Mouse (Mus musculus) liver, embryonic 13.5 days (tissue): ENCODE data around the gene Fam13a. TPM values are rescaled to one million over a fixed set of nuclear protein-coding genes. Genes with fewer than 3 reads are reported as not detected.

ENCODE experiments used
- ATAC-seq: fragments of 200-750 bp; cut with Nextera tagmentation; 2 replicates; pipeline ENCODE4 v1.8.0; 2017; ENCODE audit warnings: low read depth, mild to moderate bottlenecking, moderate number of reproducible peaks, moderate library complexity
- DNase-seq: peaks from one replicate; pipeline ENCODE4 v3.0.0; 2022
- H3K27ac ChIP-seq: fragments of 300-500 bp; sonication (generic); 2 replicates; pipeline ENCODE4 v1.5.1; 2015; ENCODE audit warnings: moderate library complexity, mild to moderate bottlenecking, inconsistent platforms
- H3K27me3 ChIP-seq: fragments of 300-500 bp; sonication (generic); 2 replicates; pipeline ENCODE4 v1.6.1; 2015; ENCODE audit warnings: mild to moderate bottlenecking, inconsistent platforms
- H3K36me3 ChIP-seq: fragments of 300-500 bp; sonication (generic); 2 replicates; pipeline ENCODE4 v1.6.1; 2015; ENCODE audit warnings: mild to moderate bottlenecking, inconsistent platforms
- H3K4me1 ChIP-seq: fragments of 300-500 bp; sonication (generic); replicated peaks from 2 replicates; pipeline ENCODE4 v1.6.1; 2015; ENCODE audit warnings: inconsistent platforms
- H3K4me2 ChIP-seq: fragments of 300-500 bp; sonication (generic); 2 replicates; pipeline ENCODE4 v1.6.1; 2015; ENCODE audit warnings: inconsistent platforms, mild to moderate bottlenecking, moderate library complexity
- H3K4me3 ChIP-seq: fragments of 300-500 bp; sonication (generic); replicated peaks from 2 replicates; pipeline ENCODE4 v1.5.1; 2015; ENCODE audit warnings: mild to moderate bottlenecking, inconsistent platforms
- H3K9ac ChIP-seq: fragments of 300-500 bp; sonication (generic); 2 replicates; pipeline ENCODE4 v1.6.1; 2015; ENCODE audit warnings: mild to moderate bottlenecking, inconsistent platforms
- H3K9me3 ChIP-seq: fragments of 300-500 bp; sonication (generic); replicated peaks from 2 replicates; pipeline ENCODE4 v1.6.1; 2016; ENCODE audit warnings: inconsistent platforms
- WGBS: fragments of 180-500 bp; shearing (Covaris S2); methylation state at CpG from one replicate; pipeline ENCODE4 v1.1.7; 2015; ENCODE audit not compliant: insufficient replicate concordance; 5-methylcytosine and 5-hydroxymethylcytosine counted together
- polyA plus RNA-seq: library from polyadenylated mRNA; unstranded; fragments of >200 nt; fragmentation: Nextera tagmentation; extraction: Ambion mirVana; gene quantifications from 2 replicates; pipeline ENCODE4 v1.2.1, GENCODE M21; 2015

Fam13a gene
- polyA plus RNA-seq, 1 experiment from 2014 or later, result 0.75 TPM

DNA sequence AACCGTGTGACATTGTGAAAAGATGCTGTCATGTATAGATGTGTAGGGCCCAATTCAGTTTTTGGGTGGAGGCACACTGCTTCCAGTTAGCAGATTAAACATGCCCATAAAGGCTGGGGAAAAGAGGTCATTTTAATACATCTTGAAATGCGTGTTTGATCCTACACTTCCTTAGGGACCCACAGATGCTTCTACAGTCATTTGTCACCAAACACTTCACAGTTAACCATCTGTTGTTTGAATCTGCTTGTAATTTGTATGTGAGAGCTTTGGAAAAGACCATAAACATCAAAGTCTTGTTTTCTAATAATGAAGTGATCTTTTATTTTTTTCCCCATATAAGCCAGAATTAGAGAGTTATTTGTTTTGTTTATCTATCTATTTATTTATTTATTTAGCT lies 116.6 kb downstream of the Fam13a start:
- peaks cover 18% of the 10 kb centered on the region for H3K27me3 ChIP-seq
- no peak overlapping the region for H3K4me3 ChIP-seq
- no peaks in the 10 kb centered on the region; the same call in 1 of the 2 replicates for H3K9me3 ChIP-seq
- H3K4me1 ChIP-seq, result no peaks in the 10 kb centered on the region
- H3K9ac ChIP-seq, result no peak overlapping the region
- no peak overlapping the region for H3K27ac ChIP-seq
- no peak overlapping the region for H3K4me2 ChIP-seq
- H3K36me3 ChIP-seq, result no peaks in the 10 kb centered on the region
- no peak for ATAC-seq
- WGBS, result 68% methylated on average over 2 of the region's 2 CpGs
- DNase-seq, result no peak

DNA sequence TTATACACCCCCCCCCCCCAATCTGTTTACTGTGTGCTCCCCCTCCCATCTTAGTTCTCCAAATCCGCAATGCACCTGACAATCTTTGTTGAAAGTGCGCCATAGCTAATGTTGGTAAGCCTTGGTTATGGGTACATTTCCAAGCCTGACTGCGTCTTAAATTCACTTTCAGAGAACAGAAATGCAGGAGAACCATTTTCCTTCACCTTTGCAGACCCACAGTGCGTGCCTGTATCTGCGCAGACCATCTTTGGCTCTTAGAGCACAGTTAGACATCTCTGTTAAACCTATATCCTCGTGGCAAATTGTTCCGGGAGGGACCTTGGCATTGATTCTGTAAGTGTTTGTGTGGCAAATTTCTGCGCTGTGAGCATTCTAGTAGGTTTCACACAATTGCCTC lies 117.0 kb downstream of the Fam13a start:
- no peak for ATAC-seq
- Histone ChIP-seq H3K27me3 (peaks cover 18% of the 10 kb centered on the region), H3K9me3 (no peaks in the 10 kb centered on the region; the same call in 1 of the 2 replicates), H3K4me3 (no peak overlapping the region), H3K9ac (no peak overlapping the region), H3K4me1 (no peaks in the 10 kb centered on the region), H3K27ac (no peak overlapping the region), H3K4me2 (no peak overlapping the region), H3K36me3 (no peaks in the 10 kb centered on the region)
- no peak for DNase-seq
- whole genome bisulfite sequencing, result 72% methylated on average over 8 of the region's 8 CpGs

DNA sequence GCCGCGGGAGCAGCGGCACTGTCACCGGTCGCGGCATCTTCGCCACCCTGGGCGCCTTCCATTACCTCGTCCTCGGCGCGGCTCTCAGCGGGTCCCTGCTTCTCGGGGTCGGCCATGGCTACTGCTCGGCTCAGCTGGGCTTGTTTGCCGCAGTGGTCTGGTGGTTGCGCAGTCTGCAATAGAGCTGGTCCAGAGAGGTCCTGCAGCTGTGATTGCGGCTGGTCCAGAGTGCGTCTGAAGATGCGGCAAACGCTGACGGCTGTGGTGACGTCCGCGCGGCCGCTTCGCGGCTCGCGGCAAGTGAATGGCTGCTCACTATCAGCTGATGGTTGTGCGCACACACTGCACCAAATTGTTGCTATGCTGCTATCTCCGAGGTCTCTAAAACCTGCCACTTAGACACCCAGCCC lies 117.5 kb downstream of the Fam13a start, which contains the start of gene Nap1l5:
Gene Nap1l5 (minus strand): TSS at position 225 of the 410 bp plus-strand sequence.
- 54% methylated on average over 34 of the region's 34 CpGs for WGBS
- Histone ChIP-seq H3K36me3 (no peaks in the 10 kb centered on the region), H3K4me2 (peak within 1 kb of the TSS; percentile 58), H3K27ac (no peak within 1 kb of the TSS), H3K27me3 (peaks cover 18% of the 10 kb centered on the region), H3K4me1 (no peaks in the 10 kb centered on the region), H3K9me3 (no peaks in the 10 kb centered on the region; the same call in 1 of the 2 replicates), H3K9ac (no peak within 1 kb of the TSS), H3K4me3 (peak within 1 kb of the TSS; percentile 27)
- ATAC-seq (no peak), DNase-seq (no peak)

DNA sequence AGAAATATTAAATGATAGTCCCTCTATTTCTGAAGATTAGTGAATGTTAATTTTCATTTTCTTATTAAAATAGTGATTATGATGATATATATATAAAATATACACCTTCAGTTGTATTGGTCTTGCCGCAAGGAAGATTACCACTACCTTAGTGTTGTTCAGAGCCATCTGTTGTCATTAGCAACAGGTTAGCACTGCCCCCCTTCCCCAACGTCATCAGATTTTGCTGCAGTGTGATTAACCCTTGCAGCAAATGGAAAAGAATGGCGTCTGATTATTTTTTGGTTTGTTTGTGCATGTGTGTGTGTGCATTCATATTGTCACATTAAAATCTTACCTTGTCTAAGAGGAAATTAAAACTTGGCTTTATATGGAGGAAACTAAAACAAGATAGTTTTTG lies 119.8 kb downstream of the Fam13a start:
- H3K4me1 ChIP-seq, result no peaks in the 10 kb centered on the region
- no peak for ATAC-seq
- H3K27me3 ChIP-seq, result peaks cover 18% of the 10 kb centered on the region
- H3K27ac ChIP-seq, result no peak overlapping the region
- DNase-seq, result no peak
- no peak overlapping the region for H3K9ac ChIP-seq
- H3K36me3 ChIP-seq, result no peaks in the 10 kb centered on the region
- no peak overlapping the region for H3K4me2 ChIP-seq
- WGBS, result 49% methylated on average over 3 of the region's 3 CpGs
- no peaks in the 10 kb centered on the region; the same call in 1 of the 2 replicates for H3K9me3 ChIP-seq
- no peak overlapping the region for H3K4me3 ChIP-seq

DNA sequence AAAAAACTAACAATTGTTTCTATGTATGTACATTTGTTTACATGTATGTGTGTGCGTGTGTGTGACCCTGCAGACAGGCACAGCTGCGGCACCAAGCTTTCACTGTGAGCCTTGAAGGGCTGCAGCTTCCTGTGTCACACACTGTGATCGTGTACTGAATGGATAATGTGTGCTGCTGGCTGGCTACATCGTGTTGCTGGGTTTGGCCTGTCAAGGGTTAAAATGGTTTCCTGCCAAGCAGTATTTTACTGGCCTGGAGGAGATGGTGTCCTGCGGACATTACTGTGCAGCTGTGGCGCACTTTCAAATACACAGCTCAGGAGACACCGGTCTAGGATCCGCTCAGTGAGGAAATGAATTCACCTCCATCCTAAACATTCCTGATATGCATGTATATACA lies 121.2 kb downstream of the Fam13a start:
- Histone ChIP-seq H3K4me3 (no peak overlapping the region), H3K4me2 (no peak overlapping the region), H3K9me3 (no peaks in the 10 kb centered on the region; the same call in 1 of the 2 replicates), H3K27me3 (peaks cover 18% of the 10 kb centered on the region), H3K27ac (no peak overlapping the region), H3K9ac (no peak overlapping the region), H3K36me3 (no peaks in the 10 kb centered on the region), H3K4me1 (no peaks in the 10 kb centered on the region)
- DNase-seq (no peak), ATAC-seq (no peak)
- 35% methylated on average over 8 of the region's 8 CpGs for WGBS

DNA sequence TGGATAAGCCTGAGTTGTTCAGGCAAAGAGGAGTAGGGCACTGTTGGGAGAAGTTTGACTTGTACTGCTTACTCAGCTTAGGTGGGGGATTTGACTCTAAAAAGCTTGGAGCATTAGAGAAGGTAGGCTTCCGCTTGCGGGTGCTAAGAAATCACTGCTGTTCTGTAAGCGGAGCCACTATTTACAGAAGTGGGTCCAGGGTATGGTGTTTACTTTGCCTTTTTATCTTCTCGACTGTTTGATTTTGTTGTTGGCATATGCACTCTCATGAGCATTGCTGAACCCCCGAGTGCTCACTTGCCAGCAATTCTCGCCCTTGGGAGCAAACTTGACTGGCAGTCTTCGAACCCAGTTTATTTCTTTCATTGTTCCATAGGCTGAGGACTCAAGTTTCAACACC lies 123.8 kb downstream of the Fam13a start:
- Histone ChIP-seq H3K4me2 (no peak overlapping the region), H3K9me3 (no peaks in the 10 kb centered on the region), H3K9ac (no peak overlapping the region), H3K36me3 (no peaks in the 10 kb centered on the region), H3K4me1 (no peaks in the 10 kb centered on the region), H3K27ac (no peak overlapping the region), H3K27me3 (no peaks in the 10 kb centered on the region), H3K4me3 (no peak overlapping the region)
- DNase-seq (no peak), ATAC-seq (no peak)
- 67% methylated on average over 7 of the region's 7 CpGs for WGBS

DNA sequence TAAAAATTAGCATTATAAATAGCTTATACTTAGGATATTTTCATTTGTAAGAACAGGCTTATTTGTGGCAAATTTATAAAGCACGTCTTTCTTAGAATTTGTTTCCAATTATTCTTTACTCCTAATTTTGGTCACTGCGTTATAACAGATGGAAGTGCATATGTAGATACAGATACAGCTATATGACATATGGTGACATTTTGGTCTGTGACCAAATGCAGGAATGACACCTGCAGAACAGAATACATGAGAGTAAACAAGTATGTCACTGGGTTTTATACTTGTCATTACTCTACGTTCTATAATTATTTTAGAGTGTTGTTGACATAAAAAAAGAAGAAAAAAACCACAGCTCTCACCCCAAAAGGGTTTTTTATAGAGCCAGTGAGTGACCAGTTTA lies 125.3 kb downstream of the Fam13a start:
- WGBS, result 72% methylated on average over 3 of the region's 3 CpGs
- no peak for ATAC-seq
- no peak overlapping the region for H3K4me2 ChIP-seq
- no peak overlapping the region for H3K4me3 ChIP-seq
- no peak for DNase-seq
- no peaks in the 10 kb centered on the region for H3K4me1 ChIP-seq
- no peaks in the 10 kb centered on the region for H3K36me3 ChIP-seq
- no peak overlapping the region for H3K9ac ChIP-seq
- no peaks in the 10 kb centered on the region for H3K9me3 ChIP-seq
- no peaks in the 10 kb centered on the region for H3K27me3 ChIP-seq
- no peak overlapping the region for H3K27ac ChIP-seq

DNA sequence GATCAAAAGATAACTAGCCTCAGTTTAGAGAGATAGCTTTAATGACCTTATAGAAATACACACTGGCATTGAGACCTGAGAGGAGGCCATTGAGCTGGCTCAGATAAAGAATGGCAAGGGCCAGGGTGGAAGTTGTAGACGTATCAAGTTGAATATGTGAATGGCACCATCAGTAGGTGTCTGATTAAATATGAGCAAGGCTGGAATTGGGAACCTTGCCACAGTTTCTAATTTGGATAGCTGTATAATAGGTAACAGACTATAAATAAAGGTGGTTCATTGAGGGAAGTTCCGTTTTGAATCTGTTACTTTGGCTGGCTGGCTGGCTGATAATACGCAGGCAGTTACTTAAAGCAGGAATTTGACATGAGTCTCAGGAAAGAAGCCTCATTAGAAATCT lies 127.7 kb downstream of the Fam13a start:
- Histone ChIP-seq H3K9ac (no peak overlapping the region), H3K27ac (no peak overlapping the region), H3K4me3 (no peak overlapping the region), H3K4me2 (no peak overlapping the region), H3K36me3 (no peaks in the 10 kb centered on the region), H3K27me3 (no peaks in the 10 kb centered on the region), H3K4me1 (no peaks in the 10 kb centered on the region), H3K9me3 (no peaks in the 10 kb centered on the region)
- no peak for ATAC-seq
- no peak for DNase-seq
- WGBS, result 60% methylated on average over 3 of the region's 3 CpGs

DNA sequence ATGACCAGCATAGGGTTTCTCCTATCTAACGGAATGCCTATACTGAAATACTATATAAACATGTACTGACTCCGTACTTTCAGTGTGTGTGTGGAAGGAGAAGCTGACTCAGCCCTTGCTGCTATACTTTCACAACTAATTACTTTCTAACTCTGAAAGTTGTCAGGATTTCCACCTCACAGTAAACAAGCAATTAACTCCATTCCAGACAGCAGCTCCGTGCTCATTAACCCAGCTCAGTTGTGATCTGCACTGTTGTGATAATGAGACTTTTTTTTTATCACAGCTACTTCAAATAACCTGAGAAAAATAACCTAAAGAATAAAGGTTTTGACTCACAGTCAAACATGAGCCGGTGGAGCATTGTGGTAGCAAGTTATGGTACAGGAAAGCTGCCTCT lies 129.4 kb downstream of the Fam13a start:
- ATAC-seq (no peak), DNase-seq (no peak)
- H3K9ac ChIP-seq, result no peak overlapping the region
- no peak overlapping the region for H3K27ac ChIP-seq
- no peaks in the 10 kb centered on the region for H3K36me3 ChIP-seq
- H3K4me1 ChIP-seq, result no peaks in the 10 kb centered on the region
- no peak overlapping the region for H3K4me3 ChIP-seq
- no peaks in the 10 kb centered on the region for H3K9me3 ChIP-seq
- no peak overlapping the region for H3K4me2 ChIP-seq
- H3K27me3 ChIP-seq, result no peaks in the 10 kb centered on the region
- 71% methylated on average over 4 of the region's 4 CpGs for WGBS

DNA sequence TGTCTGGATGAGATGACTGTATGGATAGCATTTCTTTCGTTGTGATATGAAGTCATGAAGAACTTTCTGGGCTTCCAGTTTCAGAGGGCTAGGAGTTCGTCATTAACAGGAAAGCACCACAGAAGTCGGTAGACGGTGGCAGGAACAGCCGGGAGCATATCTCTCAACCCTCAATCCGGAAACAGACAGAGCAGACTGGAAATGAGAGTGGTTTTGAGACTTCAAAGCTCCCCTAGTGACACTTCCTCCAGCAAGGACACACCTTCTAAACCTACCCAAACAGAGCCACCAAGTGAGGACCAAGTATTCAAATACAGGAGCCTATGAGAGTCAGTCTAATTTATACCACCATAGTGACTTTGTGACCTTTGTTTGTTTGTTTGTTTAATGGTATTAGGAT lies 131.0 kb downstream of the Fam13a start:
- H3K4me1 ChIP-seq, result no peaks in the 10 kb centered on the region
- no peaks in the 10 kb centered on the region for H3K27me3 ChIP-seq
- no peak overlapping the region for H3K4me3 ChIP-seq
- no peak overlapping the region for H3K27ac ChIP-seq
- H3K9me3 ChIP-seq, result no peaks in the 10 kb centered on the region
- 26% methylated on average over 6 of the region's 6 CpGs for WGBS
- H3K36me3 ChIP-seq, result no peaks in the 10 kb centered on the region
- no peak overlapping the region for H3K4me2 ChIP-seq
- no peak for DNase-seq
- no peak for ATAC-seq
- H3K9ac ChIP-seq, result no peak overlapping the region

DNA sequence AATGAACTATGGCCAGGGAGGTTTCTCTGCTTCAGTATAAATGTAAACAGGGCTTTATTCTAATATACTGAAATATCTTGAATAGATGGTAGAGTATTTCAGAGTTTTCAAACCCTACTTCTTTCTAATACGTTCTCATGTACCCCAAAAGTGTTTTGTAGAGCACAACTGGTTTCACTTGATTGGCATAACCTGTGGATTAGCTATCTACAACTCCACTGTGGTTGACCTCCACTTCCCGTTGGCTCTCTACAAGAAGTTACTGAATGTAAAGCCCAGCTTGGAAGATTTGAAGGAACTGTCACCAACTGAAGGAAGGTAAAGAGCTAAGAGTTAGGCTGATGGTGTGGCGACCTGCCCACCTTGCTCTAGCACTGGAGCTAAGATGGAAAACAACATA lies 134.4 kb downstream of the Fam13a start:
- no peak overlapping the region for H3K4me2 ChIP-seq
- no peak overlapping the region for H3K4me3 ChIP-seq
- H3K27me3 ChIP-seq, result no peaks in the 10 kb centered on the region
- no peaks in the 10 kb centered on the region for H3K4me1 ChIP-seq
- ATAC-seq (no peak), DNase-seq (no peak)
- no peak overlapping the region for H3K9ac ChIP-seq
- no peaks in the 10 kb centered on the region for H3K9me3 ChIP-seq
- H3K27ac ChIP-seq, result no peak overlapping the region
- no peaks in the 10 kb centered on the region for H3K36me3 ChIP-seq
- WGBS, result 21% methylated on average over 3 of the region's 3 CpGs

DNA sequence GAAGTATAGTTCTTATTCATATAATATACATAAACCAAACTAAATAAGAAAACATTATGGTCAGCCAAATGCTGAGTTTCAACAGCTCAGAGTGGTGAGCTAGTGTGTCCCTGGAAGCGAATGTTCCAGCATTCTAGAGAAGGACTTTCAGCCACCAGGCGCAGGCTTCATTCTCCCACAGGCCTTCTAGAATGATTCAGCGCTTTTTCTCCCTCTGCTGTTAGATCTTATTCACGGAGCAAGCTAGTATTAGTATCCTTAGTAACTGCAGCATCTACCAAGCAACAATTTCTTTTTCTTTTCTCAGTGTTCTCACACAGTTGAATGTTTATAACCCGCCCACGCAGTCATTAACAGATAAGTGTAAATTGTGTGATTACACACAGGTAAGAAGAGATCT lies 142.1 kb downstream of the Fam13a start:
- no peak for ATAC-seq
- no peaks in the 10 kb centered on the region for H3K9me3 ChIP-seq
- H3K27ac ChIP-seq, result no peak overlapping the region
- no peak for DNase-seq
- H3K4me2 ChIP-seq, result no peak overlapping the region
- H3K27me3 ChIP-seq, result no peaks in the 10 kb centered on the region
- 53% methylated on average over 6 of the region's 6 CpGs for WGBS
- no peak overlapping the region for H3K9ac ChIP-seq
- no peak overlapping the region for H3K4me3 ChIP-seq
- H3K36me3 ChIP-seq, result no peaks in the 10 kb centered on the region
- H3K4me1 ChIP-seq, result 0 out of 2 replicates have a peak, but pooled peaks cover 3% of the 10 kb centered on the region
